Mouse (Mus musculus) liver, embryonic 14.5 days (tissue): ENCODE data around the gene Ercc6.

Source experiments
- CTCF ChIP-seq: IDR thresholded peaks from 2 replicates; pipeline ENCODE4 v1.5.1; 2016; ENCODE audit warnings: antibody characterized with exemption, low read depth, control low read depth
- EP300 ChIP-seq: IDR thresholded peaks from 2 replicates; pipeline ENCODE4 v1.6.1; 2016; ENCODE audit warnings: antibody characterized with exemption, low read depth

DNA sequence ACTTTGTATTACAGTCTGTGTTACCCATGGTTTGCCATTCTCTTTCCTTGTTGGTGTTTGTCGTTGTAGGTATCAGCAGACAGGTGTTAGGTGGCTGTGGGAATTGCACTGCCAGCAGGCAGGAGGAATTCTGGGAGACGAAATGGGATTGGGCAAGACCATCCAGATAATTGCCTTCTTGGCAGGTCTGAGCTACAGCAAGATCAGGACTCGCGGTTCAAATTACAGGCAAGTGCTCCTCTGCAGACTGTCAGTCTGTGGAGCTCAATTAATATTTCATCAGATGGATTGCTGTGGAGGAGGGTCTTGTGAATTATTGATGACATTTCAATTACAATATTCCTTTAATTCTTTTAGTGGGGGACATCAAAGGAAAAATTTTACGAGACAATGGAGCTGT is 33.4 kb downstream of the Ercc6 start:
- no peak for TF ChIP-seq CTCF
- TF ChIP-seq EP300: no peak
